Mouse (Mus musculus): ENCODE measurements around the gene Reep3.
A peak's percentile ranks its signal among the peaks of the same experiment; 100 is the strongest.
"Not testable (repeated sequence)": the region's sequence is repeated elsewhere in the genome, so short reads cannot be mapped to it uniquely, and the experiment has no call there.

The Reep3 gene

GRCm38 (mm10) chr10:67096621-67097436, at the start of gene Reep3:
Reep3 (minus strand) TSS chr10:67096945.
- DNase-seq (ENCODE audit: low read depth, low spot score) = peak; percentile 73

- no peak for DNase-seq (ENCODE audit: low read depth, low spot score)
Measured at GRCm38 (mm10) chr10:67145623-67146022, 48.9 kb upstream of the Reep3 start.

GRCm38 (mm10) chr10:67144269-67144668, 47.5 kb upstream of the Reep3 start:
- no peak for DNase-seq (ENCODE audit: low read depth, low spot score)

GRCm38 (mm10) chr10:67143661-67144060, 46.9 kb upstream of the Reep3 start:
- DNase-seq (ENCODE audit: low read depth, low spot score) = peak; percentile 38

- DNase-seq (ENCODE audit: low read depth, low spot score) = no peak
Measured at GRCm38 (mm10) chr10:67137437-67137836, 40.7 kb upstream of the Reep3 start.

GRCm38 (mm10) chr10:67134322-67134721, 37.6 kb upstream of the Reep3 start:
- no peak for DNase-seq (ENCODE audit: low read depth, low spot score)

- no peak for DNase-seq (ENCODE audit: low read depth, low spot score)
Measured at GRCm38 (mm10) chr10:67131709-67132108, 35.0 kb upstream of the Reep3 start.

- no peak for DNase-seq (ENCODE audit: low read depth, low spot score)
Measured at GRCm38 (mm10) chr10:67129531-67129930, 32.8 kb upstream of the Reep3 start.

- peak; percentile 67 for DNase-seq (ENCODE audit: low read depth, low spot score)
Measured at GRCm38 (mm10) chr10:67126859-67127758, 30.4 kb upstream of the Reep3 start.

GRCm38 (mm10) chr10:67126061-67126858, 29.5 kb upstream of the Reep3 start:
- peak; percentile 75 for DNase-seq (ENCODE audit: low read depth, low spot score)

- DNase-seq (ENCODE audit: low read depth, low spot score) = no peak
Measured at GRCm38 (mm10) chr10:67124156-67124555, 27.4 kb upstream of the Reep3 start.

GRCm38 (mm10) chr10:67123756-67124155, 27.0 kb upstream of the Reep3 start:
- no peak for DNase-seq (ENCODE audit: low read depth, low spot score)

GRCm38 (mm10) chr10:67120640-67121039, 23.9 kb upstream of the Reep3 start:
- DNase-seq (ENCODE audit: low read depth, low spot score) = no peak

- no peak for DNase-seq (ENCODE audit: low read depth, low spot score)
Measured at GRCm38 (mm10) chr10:67120180-67120579, 23.4 kb upstream of the Reep3 start.

GRCm38 (mm10) chr10:67119291-67119690, 22.5 kb upstream of the Reep3 start:
- no peak for DNase-seq (ENCODE audit: low read depth, low spot score)

- no peak for DNase-seq (ENCODE audit: low read depth, low spot score)
Measured at GRCm38 (mm10) chr10:67116251-67116650, 19.5 kb upstream of the Reep3 start.

- DNase-seq (ENCODE audit: low read depth, low spot score) = no peak
Measured at GRCm38 (mm10) chr10:67115666-67116091, 18.9 kb upstream of the Reep3 start.

GRCm38 (mm10) chr10:67115115-67115514, 18.4 kb upstream of the Reep3 start:
- no peak for DNase-seq (ENCODE audit: low read depth, low spot score)

- DNase-seq (ENCODE audit: low read depth, low spot score) = no peak
Measured at GRCm38 (mm10) chr10:67113833-67114232, 17.1 kb upstream of the Reep3 start.

- DNase-seq (ENCODE audit: low read depth, low spot score) = not testable (repeated sequence)
Measured at GRCm38 (mm10) chr10:67112967-67113366, 16.2 kb upstream of the Reep3 start.

- DNase-seq (ENCODE audit: low read depth, low spot score) = no peak
Measured at GRCm38 (mm10) chr10:67111799-67112177, 15.0 kb upstream of the Reep3 start.

Data from mesoderm, embryonic 11.5 days (tissue).